Mouse (Mus musculus): ENCODE data around the gene Mipep. TPM values are rescaled to one million over a fixed set of nuclear protein-coding genes. Genes with fewer than 3 reads are reported as not detected.

Gene Mipep
- total RNA-seq, 1 experiment = 7.9 TPM

GRCm38 (mm10) chr14:60866399-60866798, 82.0 kb downstream of the Mipep start:
- H3K27ac ChIP-seq (ENCODE audit: insufficient read depth, low read depth, low read length, poor library complexity, severe bottlenecking) = no peak overlapping the region
- no peak for TF ChIP-seq ZC3H11A (IDR thresholded peaks at IDR 0.05; ENCODE audit: borderline replicate concordance, low read depth, low read length)
- no peak for TF ChIP-seq MAFK (IDR thresholded peaks at IDR 0.05; ENCODE audit: insufficient read depth, low read depth, low read length)
- no peak for TF ChIP-seq HCFC1 (IDR thresholded peaks at IDR 0.05; ENCODE audit: borderline replicate concordance, insufficient read depth, low read length)
- no peak for TF ChIP-seq CHD2 (IDR thresholded peaks at IDR 0.05; ENCODE audit: low read depth, low read length)
- no peak for TF ChIP-seq ZNF384 (IDR thresholded peaks at IDR 0.05; ENCODE audit: low read depth, low read length)
- no peaks in the 10 kb centered on the region for H3K4me1 ChIP-seq (ENCODE audit: control insufficient read depth in 2 of 2, insufficient read depth in 2 of 2, low read length in 2 of 2, poor library complexity in 1 of 2)
- in situ Hi-C loops (cut with MboI; ENCODE audit: low sequenced_read_pairs in 2 of 2, unreplicated experiment in 2 of 2) = no loop called here
- no peaks in the 10 kb centered on the region for H3K9me3 ChIP-seq (ENCODE audit: control insufficient read depth, insufficient read depth, low read depth, low read length)
- no peak for DNase-seq (ENCODE audit: low read depth, low spot score)
- H3K9ac ChIP-seq (ENCODE audit: insufficient read depth, low read depth, low read length, poor library complexity, severe bottlenecking) = no peak overlapping the region
- no peak overlapping the region for H3K4me3 ChIP-seq (ENCODE audit: insufficient read depth in 1 of 2, low read depth in 1 of 2, low read length in 2 of 2, poor library complexity in 1 of 2, severe bottlenecking in 1 of 2)
- H3K36me3 ChIP-seq (ENCODE audit: control insufficient read depth, insufficient read depth, low read length, poor library complexity, severe bottlenecking) = peaks cover 5% of the 10 kb centered on the region; the same call in 1 of the 2 replicates

- no peak for DNase-seq (ENCODE audit: low read depth, low spot score)
- no peak overlapping the region for H3K27ac ChIP-seq (ENCODE audit: insufficient read depth, low read depth, low read length, poor library complexity, severe bottlenecking)
- in situ Hi-C loops (cut with MboI; ENCODE audit: low sequenced_read_pairs in 2 of 2, unreplicated experiment in 2 of 2) = no loop called here
- H3K9ac ChIP-seq (ENCODE audit: insufficient read depth, low read depth, low read length, poor library complexity, severe bottlenecking) = no peak overlapping the region
- no peak for TF ChIP-seq HCFC1 (IDR thresholded peaks at IDR 0.05; ENCODE audit: borderline replicate concordance, insufficient read depth, low read length)
- TF ChIP-seq MAFK (IDR thresholded peaks at IDR 0.05; ENCODE audit: insufficient read depth, low read depth, low read length) = no peak
- no peak for TF ChIP-seq ZC3H11A (IDR thresholded peaks at IDR 0.05; ENCODE audit: borderline replicate concordance, low read depth, low read length)
- TF ChIP-seq ZNF384 (IDR thresholded peaks at IDR 0.05; ENCODE audit: low read depth, low read length) = no peak
- TF ChIP-seq CHD2 (IDR thresholded peaks at IDR 0.05; ENCODE audit: low read depth, low read length) = no peak
- H3K4me3 ChIP-seq (ENCODE audit: insufficient read depth in 1 of 2, low read depth in 1 of 2, low read length in 2 of 2, poor library complexity in 1 of 2, severe bottlenecking in 1 of 2) = no peak overlapping the region
- peaks cover 10% of the 10 kb centered on the region; the same call in 1 of the 2 replicates for H3K36me3 ChIP-seq (ENCODE audit: control insufficient read depth, insufficient read depth, low read length, poor library complexity, severe bottlenecking)
- H3K4me1 ChIP-seq (ENCODE audit: control insufficient read depth in 2 of 2, insufficient read depth in 2 of 2, low read length in 2 of 2, poor library complexity in 1 of 2) = no peaks in the 10 kb centered on the region
- H3K9me3 ChIP-seq (ENCODE audit: control insufficient read depth, insufficient read depth, low read depth, low read length) = no peaks in the 10 kb centered on the region
Observed at GRCm38 (mm10) chr14:60868325-60868724, 84.0 kb downstream of the Mipep start.

GRCm38 (mm10) chr14:60871831-60872230, 87.5 kb downstream of the Mipep start:
- H3K4me1 ChIP-seq (ENCODE audit: control insufficient read depth in 2 of 2, insufficient read depth in 2 of 2, low read length in 2 of 2, poor library complexity in 1 of 2) = no peaks in the 10 kb centered on the region
- H3K4me3 ChIP-seq (ENCODE audit: insufficient read depth in 1 of 2, low read depth in 1 of 2, low read length in 2 of 2, poor library complexity in 1 of 2, severe bottlenecking in 1 of 2) = no peak overlapping the region
- in situ Hi-C loops (cut with MboI; ENCODE audit: low sequenced_read_pairs in 2 of 2, unreplicated experiment in 2 of 2) = no loop called here
- H3K36me3 ChIP-seq (ENCODE audit: control insufficient read depth, insufficient read depth, low read length, poor library complexity, severe bottlenecking) = peaks cover 7% of the 10 kb centered on the region; the same call in 1 of the 2 replicates
- no peak for TF ChIP-seq MAFK (IDR thresholded peaks at IDR 0.05; ENCODE audit: insufficient read depth, low read depth, low read length)
- no peak for DNase-seq (ENCODE audit: low read depth, low spot score)
- no peak overlapping the region for H3K27ac ChIP-seq (ENCODE audit: insufficient read depth, low read depth, low read length, poor library complexity, severe bottlenecking)
- H3K9ac ChIP-seq (ENCODE audit: insufficient read depth, low read depth, low read length, poor library complexity, severe bottlenecking) = no peak overlapping the region
- no peaks in the 10 kb centered on the region for H3K9me3 ChIP-seq (ENCODE audit: control insufficient read depth, insufficient read depth, low read depth, low read length)

- no peak for TF ChIP-seq CHD2 (IDR thresholded peaks at IDR 0.05; ENCODE audit: low read depth, low read length)
- no peak for TF ChIP-seq ZC3H11A (IDR thresholded peaks at IDR 0.05; ENCODE audit: borderline replicate concordance, low read depth, low read length)
- TF ChIP-seq HCFC1 (IDR thresholded peaks at IDR 0.05; ENCODE audit: borderline replicate concordance, insufficient read depth, low read length) = no peak
- TF ChIP-seq ZNF384 (IDR thresholded peaks at IDR 0.05; ENCODE audit: low read depth, low read length) = no peak
- no peak for TF ChIP-seq MAFK (IDR thresholded peaks at IDR 0.05; ENCODE audit: insufficient read depth, low read depth, low read length)
- Histone ChIP-seq H3K4me3 (ENCODE audit: insufficient read depth in 1 of 2, low read depth in 1 of 2, low read length in 2 of 2, poor library complexity in 1 of 2, severe bottlenecking in 1 of 2) (no peak overlapping the region), H3K4me1 (ENCODE audit: control insufficient read depth in 2 of 2, insufficient read depth in 2 of 2, low read length in 2 of 2, poor library complexity in 1 of 2) (no peaks in the 10 kb centered on the region), H3K9ac (ENCODE audit: insufficient read depth, low read depth, low read length, poor library complexity, severe bottlenecking) (no peak overlapping the region), H3K27ac (ENCODE audit: insufficient read depth, low read depth, low read length, poor library complexity, severe bottlenecking) (no peak overlapping the region), H3K36me3 (ENCODE audit: control insufficient read depth, insufficient read depth, low read length, poor library complexity, severe bottlenecking) (no peaks in the 10 kb centered on the region), H3K9me3 (ENCODE audit: control insufficient read depth, insufficient read depth, low read depth, low read length) (no peaks in the 10 kb centered on the region)
- no peak for DNase-seq (ENCODE audit: low read depth, low spot score)
- in situ Hi-C loops (cut with MboI; ENCODE audit: low sequenced_read_pairs in 2 of 2, unreplicated experiment in 2 of 2) = no loop called here
Observed at GRCm38 (mm10) chr14:60882106-60882505, 97.7 kb downstream of the Mipep start.

- H3K9ac ChIP-seq (ENCODE audit: insufficient read depth, low read depth, low read length, poor library complexity, severe bottlenecking) = no peak overlapping the region
- no peaks in the 10 kb centered on the region for H3K4me1 ChIP-seq (ENCODE audit: control insufficient read depth in 2 of 2, insufficient read depth in 2 of 2, low read length in 2 of 2, poor library complexity in 1 of 2)
- DNase-seq (ENCODE audit: low read depth, low spot score) = no peak
- H3K9me3 ChIP-seq (ENCODE audit: control insufficient read depth, insufficient read depth, low read depth, low read length) = no peaks in the 10 kb centered on the region
- H3K27ac ChIP-seq (ENCODE audit: insufficient read depth, low read depth, low read length, poor library complexity, severe bottlenecking) = no peak overlapping the region
- H3K36me3 ChIP-seq (ENCODE audit: control insufficient read depth, insufficient read depth, low read length, poor library complexity, severe bottlenecking) = no peaks in the 10 kb centered on the region
- no peak for TF ChIP-seq ZC3H11A (IDR thresholded peaks at IDR 0.05; ENCODE audit: borderline replicate concordance, low read depth, low read length)
- in situ Hi-C loops (cut with MboI; ENCODE audit: low sequenced_read_pairs in 2 of 2, unreplicated experiment in 2 of 2) = no loop called here
- H3K4me3 ChIP-seq (ENCODE audit: insufficient read depth in 1 of 2, low read depth in 1 of 2, low read length in 2 of 2, poor library complexity in 1 of 2, severe bottlenecking in 1 of 2) = no peak overlapping the region
Observed at GRCm38 (mm10) chr14:60882681-60883080, 98.3 kb downstream of the Mipep start.
